Mouse (Mus musculus) urinary bladder, adult 18-20 months (tissue): ENCODE results near the gene Bpifb1.
"Not testable (repeated sequence)": the region's sequence is repeated elsewhere in the genome, so short reads cannot be mapped to it uniquely, and the experiment has no call there.

ENCODE experiments used
- DNase-seq, 2 experiments: peaks; one replicate each; pipeline ENCODE4 v3.0.0; 2022; ENCODE audit warnings: low spot score in 2 of 2, mixed read lengths in 2 of 2

Bpifb1 gene

DNA sequence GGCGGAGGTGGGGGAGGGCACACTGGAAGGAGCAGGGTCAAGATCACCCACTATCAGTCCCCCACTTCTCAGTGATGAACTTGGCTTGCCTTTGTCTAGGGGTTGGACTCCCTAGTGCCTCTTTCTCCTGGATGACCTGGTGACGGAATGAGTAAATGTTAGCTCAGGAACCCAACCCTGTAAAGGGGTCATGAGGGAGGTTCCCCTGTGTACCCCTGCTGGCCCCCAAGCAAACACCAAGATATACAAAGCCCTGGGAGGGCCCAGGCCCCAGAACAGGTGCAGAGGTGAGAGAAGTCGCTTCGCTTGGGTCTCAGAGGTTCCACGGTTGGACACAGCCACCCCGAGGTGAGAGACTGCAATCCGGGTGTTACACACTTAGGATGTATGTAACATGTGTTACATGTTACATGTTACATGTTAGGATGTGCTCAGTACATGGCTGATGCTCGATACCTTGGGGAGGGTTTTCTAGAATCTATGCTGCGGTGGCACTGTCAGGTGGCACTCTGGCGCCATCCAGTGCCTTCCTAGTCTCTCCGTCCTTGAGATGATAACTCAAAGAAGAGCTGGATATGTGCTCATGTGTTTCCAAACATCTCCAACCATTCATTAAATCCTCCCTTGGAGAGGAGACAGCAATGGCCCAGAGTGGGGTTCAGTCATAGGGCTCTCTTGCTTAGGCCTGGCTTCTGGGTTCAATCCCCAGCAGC lies at the start of gene Bpifb1:
Gene Bpifb1 (plus strand): TSS at position 273 of the 713 bp plus-strand sequence.
- DNase-seq: no peak

DNA sequence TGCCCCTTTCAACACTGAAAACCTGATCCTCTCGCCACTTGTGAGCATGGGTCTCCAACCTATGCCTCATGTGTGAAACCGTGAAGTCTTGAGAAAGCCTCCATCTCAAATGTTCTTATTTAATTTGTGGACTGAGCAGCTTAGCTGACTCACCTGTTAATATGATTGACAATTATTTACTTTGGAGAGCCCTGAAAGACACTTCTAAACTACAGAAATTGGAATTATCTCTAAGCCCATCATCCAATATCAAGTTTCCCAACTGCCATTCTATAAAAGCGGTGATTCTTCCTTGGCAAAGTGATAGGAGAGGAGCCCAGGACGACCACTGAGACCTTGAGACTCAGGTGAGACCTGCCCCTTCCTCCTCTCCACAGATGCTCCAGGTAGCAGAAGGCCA lies 48.0 kb upstream of the Bpifb1 start, which contains the start of gene Bpifa1:
Gene Bpifa1 (plus strand): TSS at position 301 of the 400 bp plus-strand sequence.
- DNase-seq: no peak

DNA sequence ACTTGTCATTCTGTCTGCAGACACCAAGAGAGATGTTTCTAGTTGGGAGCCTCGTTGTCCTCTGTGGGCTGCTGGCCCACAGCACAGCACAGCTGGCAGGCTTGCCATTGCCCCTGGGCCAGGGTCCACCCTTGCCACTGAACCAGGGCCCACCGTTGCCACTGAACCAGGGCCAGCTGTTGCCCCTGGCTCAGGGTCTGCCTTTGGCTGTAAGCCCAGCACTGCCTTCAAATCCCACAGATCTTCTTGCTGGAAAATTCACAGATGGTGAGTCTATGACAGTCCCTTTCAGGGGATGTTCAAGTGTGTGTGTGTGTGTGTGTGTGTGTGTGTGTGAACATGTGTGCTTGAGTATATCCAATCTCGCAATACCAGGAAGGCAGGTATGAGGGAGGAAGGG lies 46.9 kb upstream of the Bpifb1 start:
- no peak for DNase-seq

DNA sequence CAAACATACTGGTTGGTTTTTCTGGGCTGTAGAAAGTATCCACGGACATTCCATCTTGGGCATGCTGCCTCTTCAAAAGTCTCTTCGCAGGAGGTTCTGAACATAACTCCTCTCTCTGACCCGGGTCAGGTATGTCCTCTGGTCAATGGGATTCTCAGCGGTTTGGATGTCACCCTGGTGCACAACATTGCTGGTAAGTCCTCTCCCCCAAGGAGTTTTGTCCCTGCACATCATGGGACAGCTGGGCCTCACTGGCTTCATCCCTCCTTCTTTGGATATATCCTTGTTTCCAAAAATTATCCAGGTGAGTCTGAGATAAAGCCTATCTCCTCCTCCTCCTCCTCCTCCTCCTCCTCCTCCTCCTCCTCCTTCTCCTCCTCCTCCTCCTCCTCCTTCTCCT lies 43.1 kb upstream of the Bpifb1 start:
- DNase-seq: no peak

DNA sequence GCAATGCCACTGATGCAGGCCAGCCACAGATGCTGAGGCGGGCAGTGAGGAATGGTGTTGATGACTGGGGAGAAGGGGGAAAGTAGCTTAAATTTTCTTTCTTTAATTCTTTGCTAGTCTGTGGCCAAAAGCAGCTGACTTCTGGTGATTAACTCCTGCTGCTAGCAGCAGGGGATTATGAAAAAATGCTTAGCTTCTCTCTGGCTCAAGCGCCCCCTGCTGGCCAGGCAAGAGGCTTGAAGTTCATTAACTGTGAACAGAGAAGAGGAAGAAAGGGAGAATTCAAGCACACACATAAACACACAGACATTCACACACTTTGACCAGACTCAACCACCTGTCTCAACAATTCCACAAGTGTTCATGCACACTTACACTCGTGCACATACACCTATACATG lies 32.2 kb upstream of the Bpifb1 start:
- no peak for DNase-seq

DNA sequence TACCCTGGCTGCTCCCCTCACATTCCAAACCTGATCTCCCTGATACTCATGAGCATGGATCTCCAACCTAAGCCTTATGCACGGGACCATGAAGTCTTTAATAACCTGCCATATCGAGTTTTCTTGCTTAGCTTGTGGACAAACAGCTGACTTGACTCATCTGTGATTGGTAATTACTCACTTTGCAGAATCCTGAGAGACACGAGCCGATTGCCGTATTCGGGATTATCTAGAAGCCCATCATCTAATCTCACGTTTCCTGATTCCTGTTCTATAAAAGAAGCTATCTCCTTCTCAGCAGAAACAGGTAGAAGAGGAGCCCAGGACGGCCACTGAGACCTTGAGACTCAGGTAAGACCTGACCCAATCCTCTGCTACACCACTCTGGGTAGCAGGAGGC lies 28.3 kb upstream of the Bpifb1 start, which contains the start of gene Bpifa5:
Gene Bpifa5 (plus strand): TSS at position 301 of the 400 bp plus-strand sequence.
- DNase-seq: no peak

DNA sequence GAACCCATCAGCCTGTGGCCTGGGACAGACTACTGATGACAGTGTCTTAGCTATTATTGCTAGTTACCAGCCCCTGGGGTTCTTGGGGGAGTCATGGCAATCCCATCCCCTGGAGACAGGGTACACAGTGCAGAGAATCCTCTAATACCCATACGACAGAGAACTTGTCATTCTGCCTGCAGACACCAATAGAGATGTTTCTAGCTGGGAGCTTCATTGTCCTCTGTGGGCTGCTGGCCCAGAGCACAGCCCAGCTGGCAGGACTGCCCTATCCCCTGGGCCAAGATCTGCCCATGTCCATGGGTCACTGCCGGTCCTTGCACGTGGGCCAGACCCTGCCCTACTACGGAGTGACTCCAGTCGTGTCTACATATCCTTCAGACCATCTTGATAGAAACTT lies 27.3 kb upstream of the Bpifb1 start:
- no peak for DNase-seq

DNA sequence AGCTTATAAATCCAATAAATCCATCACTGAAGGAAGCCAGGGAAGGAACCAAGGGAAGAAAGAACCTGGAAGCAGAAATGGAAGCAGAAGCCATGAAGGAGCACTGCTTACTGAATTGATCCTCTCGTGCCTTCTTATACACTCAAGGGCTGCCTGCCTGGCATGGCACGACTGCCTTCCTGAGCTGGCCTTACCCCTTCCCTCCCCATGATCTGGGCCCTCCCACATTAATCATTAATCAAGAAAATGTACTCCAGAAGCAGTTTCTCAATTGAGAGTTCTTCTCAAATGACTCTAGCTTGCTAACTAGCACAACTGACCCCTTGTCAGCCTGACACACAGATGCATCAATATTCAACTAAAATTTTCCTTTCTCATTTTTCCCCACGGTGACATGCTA lies 21.4 kb upstream of the Bpifb1 start:
- DNase-seq: no peak

DNA sequence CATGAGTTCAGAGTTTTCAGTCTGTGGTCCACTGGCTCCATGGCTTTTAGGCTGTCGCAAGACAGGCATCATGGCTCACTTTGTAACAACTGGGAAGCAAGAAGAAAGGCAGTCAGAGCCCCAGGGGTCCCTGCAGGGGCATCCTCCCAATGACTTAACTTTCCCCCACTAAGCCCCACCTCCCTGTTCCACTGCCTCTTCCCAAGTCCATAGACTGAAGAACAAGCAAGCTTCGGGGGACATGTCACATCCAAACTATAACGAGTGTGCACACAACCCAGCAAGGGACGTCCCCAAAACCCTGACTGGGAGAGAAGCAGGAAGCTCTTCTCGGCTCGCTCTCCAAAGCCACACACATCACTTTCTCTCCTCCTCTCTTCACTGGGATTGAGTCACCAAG lies 19.0 kb upstream of the Bpifb1 start:
- no peak for DNase-seq

DNA sequence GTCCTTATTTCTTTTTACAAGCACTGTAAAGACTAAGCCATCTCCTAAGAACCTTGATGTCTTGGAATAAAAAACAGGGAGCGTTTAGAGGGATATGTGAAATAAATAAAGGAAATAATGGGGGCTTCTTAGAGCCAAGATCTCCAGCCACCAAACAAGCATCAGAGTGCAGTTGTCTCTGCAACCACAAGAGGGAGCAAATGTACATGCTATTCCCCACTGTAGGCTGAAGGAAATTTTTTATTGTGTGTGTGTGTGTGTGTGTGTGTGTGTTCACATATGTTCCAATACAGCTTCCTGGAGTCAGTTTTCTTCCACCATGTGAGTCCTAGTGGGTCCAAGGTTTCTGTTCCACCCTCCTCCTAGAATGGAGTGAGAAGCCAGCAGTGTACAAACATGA lies 17.3 kb upstream of the Bpifb1 start:
- DNase-seq: no peak

DNA sequence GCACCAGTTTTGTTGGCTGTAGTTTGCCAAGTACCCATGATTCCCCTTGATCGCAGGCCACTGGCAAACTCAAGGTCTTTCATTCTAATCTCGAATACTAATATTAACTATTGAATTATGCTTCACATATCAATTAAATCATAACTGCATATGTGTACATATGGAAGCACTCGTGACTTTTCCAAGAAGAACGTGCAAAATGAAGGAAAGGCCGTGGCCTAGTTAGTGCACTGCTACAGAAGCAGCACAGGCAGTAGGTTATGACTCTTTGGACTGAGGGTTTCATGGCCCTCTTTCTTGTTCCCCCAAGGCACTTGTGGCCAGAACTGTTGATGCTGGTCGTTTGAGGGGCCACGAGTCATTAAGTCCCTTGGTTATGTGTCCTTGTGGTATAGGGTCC lies 8.7 kb upstream of the Bpifb1 start:
- not testable (repeated sequence) for DNase-seq

DNA sequence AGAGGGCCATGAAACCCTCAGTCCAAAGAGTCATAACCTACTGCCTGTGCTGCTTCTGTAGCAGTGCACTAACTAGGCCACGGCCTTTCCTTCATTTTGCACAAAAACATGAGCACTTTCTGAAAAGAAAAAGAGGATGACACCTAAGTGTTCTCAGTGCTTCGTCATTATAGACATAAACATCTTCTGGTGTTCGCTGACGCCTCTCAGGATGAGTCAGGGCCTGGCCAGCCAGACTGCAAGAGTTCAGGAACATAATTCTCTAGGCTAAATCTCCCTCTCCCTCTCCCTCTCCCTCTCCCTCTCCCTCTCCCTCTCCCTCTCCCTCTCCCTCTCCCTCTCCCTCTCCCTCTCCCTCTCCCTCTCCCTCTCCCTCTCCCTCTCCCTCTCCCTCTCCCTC lies 7.6 kb upstream of the Bpifb1 start:
- not testable (repeated sequence) for DNase-seq

DNA sequence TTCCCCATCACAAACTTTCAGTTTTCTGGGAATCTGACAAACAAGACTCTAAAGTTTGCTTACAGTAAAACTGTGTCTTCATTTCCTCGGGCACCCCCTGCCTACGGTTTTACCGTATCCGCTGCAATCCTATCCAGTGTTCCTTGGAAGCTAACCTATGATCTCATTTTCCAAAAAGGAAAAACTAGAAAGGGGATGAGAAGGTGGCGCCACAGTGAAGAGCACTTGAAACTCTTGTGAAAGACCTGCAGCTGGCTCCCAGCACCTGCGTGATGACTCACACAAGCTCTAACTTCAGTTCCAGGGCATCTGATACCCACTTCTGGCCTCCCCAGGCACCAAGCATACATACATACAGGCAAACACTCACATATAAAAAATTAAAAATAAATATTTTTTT lies 5.3 kb upstream of the Bpifb1 start:
- no peak for DNase-seq

DNA sequence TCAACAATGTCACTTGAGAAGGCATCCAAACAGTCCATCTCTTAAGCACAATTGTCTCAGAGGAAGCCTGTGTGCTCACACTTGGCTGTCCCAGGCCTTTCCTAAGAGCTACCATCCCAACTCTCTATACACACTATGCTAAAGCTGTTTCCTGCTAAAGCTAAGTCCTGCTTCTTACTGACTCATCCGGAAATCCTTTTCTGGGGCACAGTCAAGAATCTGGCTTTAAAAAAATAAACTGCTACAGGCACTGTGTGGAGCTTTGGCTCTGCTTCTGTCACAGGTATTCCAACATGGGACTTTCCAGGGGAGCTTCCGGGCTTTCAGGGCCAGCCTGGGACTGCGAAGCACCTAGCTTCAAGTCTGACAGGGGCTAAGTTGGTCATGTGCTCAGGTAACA lies 4.9 kb upstream of the Bpifb1 start:
- DNase-seq: no peak

DNA sequence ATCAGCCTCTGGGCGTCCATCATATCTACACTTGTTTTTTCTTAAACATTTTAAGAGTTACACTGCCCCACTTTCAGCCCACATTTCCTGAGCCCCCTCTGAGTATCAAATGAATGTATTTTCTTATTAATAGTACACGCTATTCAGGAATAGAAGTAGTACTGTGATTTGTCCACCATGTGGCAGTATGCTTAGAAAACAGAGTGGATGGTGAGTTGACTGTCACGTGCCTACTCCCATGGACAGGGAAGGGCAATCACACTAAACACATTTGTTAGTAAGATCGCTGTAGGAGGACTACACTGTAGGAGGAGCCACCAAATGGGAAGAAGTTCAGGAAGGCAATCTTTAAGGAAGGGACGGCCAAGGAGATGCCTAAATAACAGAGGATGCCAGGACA lies 3.1 kb upstream of the Bpifb1 start:
- DNase-seq: no peak

DNA sequence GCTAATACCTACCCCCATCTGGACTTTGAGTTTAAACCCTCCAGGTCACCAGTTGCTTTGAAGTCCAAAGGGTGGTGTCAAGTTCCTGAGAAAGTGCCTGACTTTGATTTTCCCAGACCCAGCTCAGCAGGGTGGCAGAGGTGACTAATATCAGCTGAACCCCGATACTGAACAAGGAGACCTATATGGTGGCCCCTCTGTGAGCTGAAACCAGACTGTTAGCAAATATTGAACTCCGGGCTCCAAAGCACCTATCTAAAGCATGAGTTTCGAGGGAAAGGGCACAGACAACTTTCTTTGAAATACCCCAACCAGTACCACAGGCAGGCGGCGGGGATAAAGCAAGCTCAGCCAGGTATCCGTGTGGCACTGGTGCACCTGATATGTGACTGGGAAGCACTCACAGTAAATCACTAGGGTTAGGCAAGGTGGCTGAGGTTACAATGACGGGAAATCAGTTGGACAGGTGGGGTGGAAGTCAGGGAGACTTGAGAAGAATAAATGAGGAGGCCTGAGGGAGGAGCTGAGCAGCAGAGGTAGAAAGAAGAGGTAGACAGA lies 662 bp upstream of the Bpifb1 start:
- DNase-seq: no peak

DNA sequence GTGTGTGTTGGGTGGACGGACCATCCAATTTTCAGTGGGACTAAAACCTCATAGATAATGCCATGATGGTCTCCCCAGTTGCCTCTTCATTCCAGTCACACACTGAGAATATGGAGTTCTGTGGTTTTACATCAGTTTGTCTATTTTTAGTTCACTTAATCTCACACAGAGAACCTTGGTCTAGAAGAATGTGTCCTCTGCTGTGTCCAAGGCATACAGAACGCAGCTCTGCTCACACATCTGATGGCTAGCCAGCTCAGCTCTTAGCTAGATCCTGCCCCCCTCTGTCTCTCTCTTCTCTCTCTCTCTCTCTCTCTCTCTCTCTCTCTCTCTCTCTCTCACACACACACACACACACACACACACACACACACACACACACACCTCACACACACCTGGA lies 1.5 kb downstream of the Bpifb1 start:
- no peak for DNase-seq

DNA sequence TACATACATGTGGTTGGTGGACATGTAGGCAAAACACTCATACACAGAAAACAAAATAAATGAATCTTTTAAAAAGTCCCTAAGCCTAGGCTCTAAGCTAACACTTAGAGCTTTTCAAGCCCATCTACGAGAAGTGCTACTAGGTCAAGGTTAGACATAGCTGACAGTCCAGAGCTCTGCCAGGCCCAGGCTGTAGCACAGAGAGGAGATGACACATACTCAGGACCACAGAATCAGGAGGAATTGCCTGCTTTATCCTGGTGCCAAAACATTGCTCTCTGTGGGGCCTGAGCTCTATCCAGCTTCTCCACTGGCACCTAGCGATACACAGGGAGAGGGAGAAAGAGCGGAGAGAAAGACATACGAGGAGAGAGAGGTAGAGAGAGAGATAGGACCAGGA lies 2.5 kb downstream of the Bpifb1 start:
- DNase-seq: no peak

DNA sequence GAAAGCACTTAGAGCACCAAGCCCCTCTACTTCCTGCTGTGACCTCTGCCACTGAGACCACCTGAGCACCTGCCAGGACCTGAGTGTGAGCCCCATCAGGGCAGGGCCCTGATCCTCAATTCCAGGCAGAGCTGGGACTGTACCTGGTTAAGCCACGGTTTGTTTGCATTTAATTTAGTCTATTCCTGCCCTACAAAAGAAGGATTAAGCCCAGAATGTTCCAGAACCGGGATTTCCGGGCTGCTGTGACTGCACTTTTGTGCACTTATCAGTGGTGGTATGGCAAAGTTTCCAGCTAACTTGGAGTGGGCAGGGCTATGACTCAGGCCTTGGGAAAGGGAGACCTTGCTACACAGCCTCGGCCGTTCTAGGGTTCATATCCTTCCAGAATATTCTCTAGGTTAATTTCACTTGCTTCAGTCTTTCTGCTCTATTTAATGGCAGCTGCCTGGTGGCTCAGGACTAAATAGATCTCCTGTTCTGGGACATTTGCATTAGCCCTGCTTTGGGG lies 3.4 kb downstream of the Bpifb1 start:
- no peak for DNase-seq

DNA sequence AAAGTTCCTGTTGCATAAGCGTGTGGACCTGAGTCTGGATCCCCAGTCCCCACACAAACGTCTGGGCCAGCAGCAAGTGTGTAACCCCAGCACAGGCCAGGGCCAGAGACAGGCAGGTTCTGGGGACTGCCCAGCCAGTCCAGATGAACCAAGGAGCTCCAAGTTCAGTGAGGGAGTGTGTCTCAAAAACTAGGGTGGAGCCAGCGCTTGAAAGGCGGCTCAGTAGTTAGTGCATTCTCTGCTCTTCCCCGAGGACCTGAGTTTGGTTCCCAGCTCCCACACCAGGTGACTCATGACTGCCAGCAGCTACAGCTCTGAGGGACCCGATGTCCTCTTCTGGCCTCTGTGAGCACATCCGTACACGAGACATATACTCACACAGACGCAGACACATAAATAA lies 6.4 kb downstream of the Bpifb1 start:
- no peak for DNase-seq

DNA sequence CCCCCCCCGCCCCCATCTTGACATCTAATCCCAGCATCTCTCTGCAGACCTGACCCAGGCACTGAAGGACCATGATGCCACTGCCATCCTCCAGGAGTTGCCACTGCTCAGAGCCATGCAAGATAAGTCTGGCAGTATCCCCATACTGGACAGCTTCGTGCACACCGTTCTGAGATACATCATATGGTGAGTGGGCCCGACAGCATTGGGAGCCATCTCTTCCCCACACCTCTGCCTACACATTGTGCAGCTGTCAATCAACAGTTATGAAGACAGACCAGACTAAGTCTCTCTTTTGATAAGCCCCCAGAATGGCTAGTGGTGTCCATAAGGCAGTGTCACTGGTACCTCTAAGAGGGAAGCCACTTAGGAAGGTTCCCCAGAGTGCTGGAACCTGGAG lies 14.0 kb downstream of the Bpifb1 start:
- no peak for DNase-seq

DNA sequence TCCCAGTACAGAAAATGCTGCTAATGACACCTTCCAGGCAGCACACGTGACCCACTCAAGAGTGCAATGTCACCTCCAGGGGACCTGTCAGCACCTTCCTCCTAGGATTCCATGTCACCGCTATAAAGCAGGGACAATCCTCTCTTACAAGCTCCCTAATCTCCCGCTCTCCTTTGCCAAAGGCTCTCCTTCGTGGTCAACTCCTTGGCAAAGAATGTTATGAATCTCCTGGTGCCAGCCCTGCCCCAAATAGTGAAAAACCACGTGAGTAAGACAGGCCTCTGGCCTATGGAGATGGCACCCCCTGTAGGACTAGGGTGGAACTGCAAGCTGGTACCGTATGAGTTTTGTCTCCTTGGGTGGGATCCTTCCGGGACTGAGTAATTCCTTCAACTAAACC lies 16.3 kb downstream of the Bpifb1 start:
- DNase-seq: no peak

DNA sequence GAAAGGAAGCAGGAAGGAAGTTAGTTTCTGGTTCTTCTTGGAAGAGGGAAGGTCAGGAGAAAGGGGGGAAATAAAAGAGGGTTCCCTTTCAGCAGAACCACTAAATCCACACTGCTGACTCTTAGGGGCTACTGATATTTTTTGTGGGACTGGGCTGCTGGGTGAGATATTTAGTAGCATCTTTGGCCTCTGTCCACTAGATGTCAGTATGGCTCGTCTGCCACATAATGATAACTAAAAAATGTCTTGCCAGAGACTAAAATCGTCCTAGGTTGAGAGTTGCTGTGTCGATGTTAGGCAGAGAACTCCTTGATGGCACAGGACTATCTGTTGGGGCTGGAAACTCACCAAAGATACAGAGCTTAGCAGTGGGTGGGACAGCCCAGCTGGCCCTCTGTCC lies 18.5 kb downstream of the Bpifb1 start:
- DNase-seq: no peak

DNA sequence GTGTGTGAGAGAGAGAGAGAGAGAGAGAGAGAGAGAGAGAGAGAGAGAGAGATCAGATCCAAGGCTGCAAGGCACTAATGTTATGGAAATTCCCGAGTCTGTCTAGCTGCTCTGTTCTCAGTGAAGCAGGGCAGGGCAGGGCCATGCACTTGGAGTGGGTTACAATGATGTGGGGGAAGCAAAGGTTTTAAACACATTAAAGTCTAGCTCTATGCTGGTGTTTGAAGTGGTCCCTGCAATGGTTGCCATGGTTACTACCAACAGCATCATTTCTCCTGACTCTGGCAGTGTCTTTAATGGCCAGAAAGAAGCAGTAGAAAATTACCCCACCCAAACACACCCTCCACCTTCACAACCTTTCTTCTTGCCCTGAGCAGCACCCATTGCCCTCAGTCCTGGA lies 20.5 kb downstream of the Bpifb1 start:
- no peak for DNase-seq
